ENCODE assay signal across 8 mouse cellular contexts in genomic region chr7:131371470-131371860, GRCm38 (mm10). TPM values are rescaled to one million over a fixed set of nuclear protein-coding genes. Genes with fewer than 3 reads are reported as not detected.
DNase-seq lines count a peak whose midpoint lies in the region; ATAC-seq and TF ChIP-seq lines count a peak whose summit lies in the region.

No protein-coding gene starts in this region.

- 0 out of 2 replicates have a peak, but pooled peaks have one; percentile 2 for ATAC-seq in kidney, embryonic 14.5 days (ENCODE audit: low FRiP score, low TSS enrichment)
- ATAC-seq in hindbrain, embryonic 15.5 days (ENCODE audit: low FRiP score, low read depth): no peak; the same call in 1 of the 2 replicates
- no peak; the same call in 1 of the 2 replicates for ATAC-seq in midbrain, embryonic 13.5 days

- TF ChIP-seq POLR2A in bone marrow, adult 2 months (IDR thresholded peaks at IDR 0.05; ENCODE audit: borderline replicate concordance, control insufficient read depth, low read depth, low read length): no peak

- peaks cover 4% of the 10 kb centered on the region; the same call in 1 of the 2 replicates for H3K36me3 ChIP-seq in kidney, embryonic 14.5 days (ENCODE audit: control insufficient read depth, insufficient read depth, low read length)
- no peaks in the 10 kb centered on the region for H3K36me3 ChIP-seq in hindbrain, embryonic 15.5 days
- peaks cover 5% of the 10 kb centered on the region; the same call in 1 of the 2 replicates for H3K36me3 ChIP-seq in midbrain, embryonic 13.5 days

- no peak for TF ChIP-seq CTCF in bone marrow, adult 2 months (IDR thresholded peaks at IDR 0.05; ENCODE audit: control insufficient read depth, insufficient read depth, low read length)

- H3K27me3 ChIP-seq in kidney, embryonic 14.5 days (ENCODE audit: control insufficient read depth, insufficient read depth, low read length): no peaks in the 10 kb centered on the region
- H3K27me3 ChIP-seq in hindbrain, embryonic 15.5 days: no peaks in the 10 kb centered on the region
- H3K27me3 ChIP-seq in midbrain, embryonic 13.5 days: no peaks in the 10 kb centered on the region

- peak overlapping the region; percentile 93 for H3K9ac ChIP-seq in kidney, embryonic 14.5 days (ENCODE audit: low read depth, low read length)
- peak overlapping the region; percentile 96 for H3K9ac ChIP-seq in hindbrain, embryonic 15.5 days
- H3K9ac ChIP-seq in midbrain, embryonic 13.5 days (replicated peaks): peak overlapping the region; percentile 90

- H3K4me3 ChIP-seq in kidney, embryonic 14.5 days (ENCODE audit: low read length): peak overlapping the region; percentile 60
- peak overlapping the region; percentile 78 for H3K4me3 ChIP-seq in bone marrow, adult 2 months (replicated peaks; ENCODE audit: control insufficient read depth, low read depth, low read length)
- H3K4me3 ChIP-seq in hindbrain, embryonic 15.5 days: peak overlapping the region; percentile 89
- peak overlapping the region; percentile 72 for H3K4me3 ChIP-seq in midbrain, embryonic 13.5 days (replicated peaks)

- 9% methylated on average over 9 of the region's 9 CpGs for WGBS in kidney, embryonic 14.5 days
- WGBS in bone marrow, adult 2 months: 7% methylated on average over 9 of the region's 9 CpGs
- WGBS in hindbrain, embryonic 15.5 days: 8% methylated on average over 9 of the region's 9 CpGs
- WGBS in midbrain, embryonic 13.5 days: 8% methylated on average over 9 of the region's 9 CpGs

- peak overlapping the region; percentile 96 for H3K27ac ChIP-seq in kidney, embryonic 14.5 days (ENCODE audit: low read depth, low read length)
- H3K27ac ChIP-seq in bone marrow, adult 2 months (ENCODE audit: control insufficient read depth, insufficient read depth, low read depth, low read length, poor library complexity): peak overlapping the region; percentile 75
- peak overlapping the region; percentile 93 for H3K27ac ChIP-seq in hindbrain, embryonic 15.5 days (replicated peaks)
- peak overlapping the region; percentile 92 for H3K27ac ChIP-seq in midbrain, embryonic 13.5 days

- no peaks in the 10 kb centered on the region for H3K9me3 ChIP-seq in kidney, embryonic 14.5 days (ENCODE audit: control insufficient read depth, low read length)
- H3K9me3 ChIP-seq in hindbrain, embryonic 15.5 days: no peaks in the 10 kb centered on the region
- no peaks in the 10 kb centered on the region for H3K9me3 ChIP-seq in midbrain, embryonic 13.5 days

- no peak for DNase-seq in kidney, postnatal 25 days
- DNase-seq in B cell, adult 2 months: no peak
- no peak for DNase-seq in T-cell, adult 2 months (ENCODE audit: low spot score)
- no peak for DNase-seq in cerebellum, adult 8-10 months

- 0 out of 2 replicates have a peak, but pooled peaks cover 6% of the 10 kb centered on the region for H3K4me1 ChIP-seq in kidney, embryonic 14.5 days (ENCODE audit: control insufficient read depth, insufficient read depth, low read length)
- no peaks in the 10 kb centered on the region; the same call in 1 of the 2 replicates for H3K4me1 ChIP-seq in bone marrow, adult 2 months (ENCODE audit: control insufficient read depth, insufficient read depth, low read length)
- peaks cover 9% of the 10 kb centered on the region for H3K4me1 ChIP-seq in hindbrain, embryonic 15.5 days (replicated peaks)
- H3K4me1 ChIP-seq in midbrain, embryonic 13.5 days (replicated peaks): peaks cover 10% of the 10 kb centered on the region

- H3K4me2 ChIP-seq in kidney, embryonic 14.5 days (replicated peaks; ENCODE audit: low read depth, low read length): peak overlapping the region; percentile 55
- peak overlapping the region; percentile 83 for H3K4me2 ChIP-seq in hindbrain, embryonic 15.5 days
- H3K4me2 ChIP-seq in midbrain, embryonic 13.5 days (replicated peaks): peak overlapping the region; percentile 61

RNA-seq across cellular contexts. Expression of gene Pstk, which starts 0.5 kb away (rescaled TPM):
- 65.1 and 76.9 TPM in 2 replicates for polyA plus RNA-seq in kidney, embryonic 14.5 days (2014; fragmentation: Nextera tagmentation; extraction: Ambion mirVana)
- polyA plus RNA-seq in bone marrow, adult 2 months (2011; ENCODE audit: insufficient read depth, insufficient read length, low replicate concordance, missing spikeins): 6.0 and 14.5 TPM in 2 replicates
- 49.0 and 51.4 TPM in 2 replicates for polyA plus RNA-seq in hindbrain, embryonic 15.5 days (2015; fragmentation: Nextera tagmentation; extraction: Ambion mirVana)
- polyA plus RNA-seq in midbrain, embryonic 13.5 days (2015; fragmentation: Nextera tagmentation; extraction: Ambion mirVana): 45.9 and 54.3 TPM in 2 replicates

RNA-seq across cellular contexts. Expression of gene 2310057M21Rik, which starts 8.9 kb away (rescaled TPM):
- 18.5 and 21.3 TPM in 2 replicates for polyA plus RNA-seq in kidney, embryonic 14.5 days (2014; fragmentation: Nextera tagmentation; extraction: Ambion mirVana)
- polyA plus RNA-seq in bone marrow, adult 2 months (2011; ENCODE audit: insufficient read depth, insufficient read length, low replicate concordance, missing spikeins): 2.5 and 5.8 TPM in 2 replicates
- 29.3 and 30.2 TPM in 2 replicates for polyA plus RNA-seq in hindbrain, embryonic 15.5 days (2015; fragmentation: Nextera tagmentation; extraction: Ambion mirVana)
- 21.2 and 23.3 TPM in 2 replicates for polyA plus RNA-seq in midbrain, embryonic 13.5 days (2015; fragmentation: Nextera tagmentation; extraction: Ambion mirVana)

RNA-seq across cellular contexts. Expression of gene Fam24a, which starts 37.8 kb away (rescaled TPM):
- polyA plus RNA-seq in kidney, embryonic 14.5 days (2014; fragmentation: Nextera tagmentation; extraction: Ambion mirVana): not detected in 2 replicates
- not detected in 2 replicates for polyA plus RNA-seq in bone marrow, adult 2 months (2011; ENCODE audit: insufficient read depth, insufficient read length, low replicate concordance, missing spikeins)
- not detected in 2 replicates for polyA plus RNA-seq in hindbrain, embryonic 15.5 days (2015; fragmentation: Nextera tagmentation; extraction: Ambion mirVana)
- not detected in 2 replicates for polyA plus RNA-seq in midbrain, embryonic 13.5 days (2015; fragmentation: Nextera tagmentation; extraction: Ambion mirVana)

RNA-seq across cellular contexts. Expression of gene Ikzf5, which starts 38.9 kb away (rescaled TPM):
- polyA plus RNA-seq in kidney, embryonic 14.5 days (2014; fragmentation: Nextera tagmentation; extraction: Ambion mirVana): 14.8 and 23.4 TPM in 2 replicates
- polyA plus RNA-seq in bone marrow, adult 2 months (2011; ENCODE audit: insufficient read depth, insufficient read length, low replicate concordance, missing spikeins): 11.9 and 24.4 TPM in 2 replicates
- 10.4 and 13.4 TPM in 2 replicates for polyA plus RNA-seq in hindbrain, embryonic 15.5 days (2015; fragmentation: Nextera tagmentation; extraction: Ambion mirVana)
- 14.1 and 16.4 TPM in 2 replicates for polyA plus RNA-seq in midbrain, embryonic 13.5 days (2015; fragmentation: Nextera tagmentation; extraction: Ambion mirVana)

RNA-seq across cellular contexts. Expression of gene Acadsb, which starts 38.9 kb away (rescaled TPM):
- 60.3 and 93.0 TPM in 2 replicates for polyA plus RNA-seq in kidney, embryonic 14.5 days (2014; fragmentation: Nextera tagmentation; extraction: Ambion mirVana)
- polyA plus RNA-seq in bone marrow, adult 2 months (2011; ENCODE audit: insufficient read depth, insufficient read length, low replicate concordance, missing spikeins): 7.3 and 18.2 TPM in 2 replicates
- polyA plus RNA-seq in hindbrain, embryonic 15.5 days (2015; fragmentation: Nextera tagmentation; extraction: Ambion mirVana): 90.0 and 100 TPM in 2 replicates
- 100 and 102 TPM in 2 replicates for polyA plus RNA-seq in midbrain, embryonic 13.5 days (2015; fragmentation: Nextera tagmentation; extraction: Ambion mirVana)
